Mouse (Mus musculus): ENCODE results near the gene Creg1.
"Not testable (repeated sequence)": the region's sequence is repeated elsewhere in the genome, so short reads cannot be mapped to it uniquely, and the experiment has no call there.

Gene Creg1

DNA sequence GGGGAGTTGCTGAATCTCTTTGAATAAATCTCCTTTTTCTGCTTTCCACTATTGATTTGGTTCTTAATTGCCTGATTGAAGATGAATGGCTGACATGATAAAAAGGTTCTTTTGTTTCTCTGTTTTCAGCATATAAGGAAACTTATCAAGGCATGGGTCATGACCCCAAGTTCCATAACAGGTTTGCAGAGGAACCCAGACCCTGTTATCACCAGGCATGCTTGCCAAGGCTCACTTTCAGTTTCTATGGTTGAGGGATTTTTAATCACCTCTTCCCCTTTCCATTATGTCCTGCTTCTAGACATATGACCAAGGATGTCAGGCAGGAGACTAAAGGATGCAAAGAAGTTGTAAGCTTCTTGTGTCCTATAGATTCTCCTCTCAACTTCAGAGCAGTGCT lies 12.4 kb upstream of the Creg1 start:
- no peak for DNase-seq (ENCODE audit: low spot score in 2 of 2)

GRCm38 (mm10) chr1:165751838-165752237 lies 11.7 kb upstream of the Creg1 start:
- no peak for DNase-seq (ENCODE audit: low spot score in 2 of 2)

- no peak for DNase-seq (ENCODE audit: low spot score in 2 of 2)
Observed at GRCm38 (mm10) chr1:165754205-165754604, 9.3 kb upstream of the Creg1 start.

DNA sequence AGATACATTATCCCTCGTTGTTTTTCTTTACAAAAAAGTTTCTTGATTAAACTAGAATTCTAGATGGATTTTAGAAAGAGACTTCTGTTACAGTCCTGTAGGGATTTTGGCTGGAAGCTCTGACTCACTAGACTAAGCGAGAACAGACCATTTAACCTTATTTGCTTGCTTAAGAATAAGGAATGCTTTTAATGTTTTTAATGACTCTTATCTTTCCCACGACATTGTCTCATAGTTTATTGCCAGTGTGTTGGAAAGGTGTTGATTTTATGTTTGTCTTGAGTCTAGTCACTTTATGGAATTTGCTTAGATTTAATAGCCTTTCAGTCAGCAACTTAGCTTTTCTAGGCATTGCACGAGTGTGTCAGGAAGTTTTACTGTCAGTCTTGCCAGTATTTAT lies 8.4 kb upstream of the Creg1 start:
- no peak for DNase-seq (ENCODE audit: low spot score in 2 of 2)

GRCm38 (mm10) chr1:165761522-165762305 lies 1.8 kb upstream of the Creg1 start:
- DNase-seq (ENCODE audit: low spot score in 2 of 2): no peak

DNA sequence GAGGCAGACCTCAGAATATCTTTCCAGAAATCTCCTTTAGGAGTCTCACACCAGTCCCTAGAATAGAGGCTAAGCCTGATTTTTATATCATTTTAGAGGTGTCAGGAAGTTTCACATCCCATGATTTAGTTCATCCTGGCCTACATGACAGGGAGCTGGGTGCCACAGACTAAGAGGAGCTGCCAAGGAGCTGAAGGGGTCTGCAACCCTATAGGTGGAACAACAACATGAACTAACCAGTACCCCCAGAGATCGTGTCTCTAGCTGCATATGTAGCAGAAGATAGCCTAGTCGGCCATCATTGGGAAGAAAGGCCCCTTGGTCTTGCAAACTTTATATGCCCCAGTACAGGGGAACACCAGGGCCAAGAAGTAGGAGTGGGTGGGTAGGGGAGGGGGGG lies 1.0 kb upstream of the Creg1 start:
- not testable (repeated sequence) for DNase-seq (ENCODE audit: low spot score in 2 of 2)

DNA sequence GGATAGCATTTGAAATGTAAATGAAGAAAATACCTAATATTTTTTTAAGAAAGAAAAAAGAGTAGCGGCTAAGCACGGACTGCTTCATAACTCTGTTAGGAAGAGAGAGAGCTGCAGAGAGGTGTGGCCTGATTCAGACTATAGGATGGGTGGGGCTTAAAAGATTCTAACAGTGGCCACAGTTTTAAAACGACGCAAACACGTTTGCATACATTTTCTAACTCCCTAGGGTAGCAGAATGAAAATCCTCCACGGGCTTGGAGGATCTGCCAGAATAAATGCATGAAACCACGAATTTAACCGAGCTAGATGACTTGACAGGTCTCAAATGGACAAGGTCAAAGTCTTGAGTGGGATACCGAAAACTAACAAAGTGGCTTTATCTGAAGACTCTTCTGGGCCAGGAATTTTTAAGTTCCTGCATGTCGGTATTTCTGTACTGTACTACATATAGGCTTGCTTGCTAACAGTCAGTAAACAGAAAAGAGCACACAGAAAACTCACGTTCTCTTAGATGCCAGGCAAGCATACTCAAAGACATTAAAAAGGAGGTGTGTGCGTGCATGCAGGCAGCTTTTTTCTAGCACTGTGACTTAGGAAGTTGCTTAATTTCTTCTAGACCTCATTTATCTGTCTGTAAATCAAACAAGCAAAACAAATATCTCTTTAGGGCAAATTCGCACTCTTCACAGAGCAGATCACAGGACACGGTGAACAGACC lies 472 bp upstream of the Creg1 start:
- DNase-seq (ENCODE audit: low spot score in 2 of 2): no peak

DNA sequence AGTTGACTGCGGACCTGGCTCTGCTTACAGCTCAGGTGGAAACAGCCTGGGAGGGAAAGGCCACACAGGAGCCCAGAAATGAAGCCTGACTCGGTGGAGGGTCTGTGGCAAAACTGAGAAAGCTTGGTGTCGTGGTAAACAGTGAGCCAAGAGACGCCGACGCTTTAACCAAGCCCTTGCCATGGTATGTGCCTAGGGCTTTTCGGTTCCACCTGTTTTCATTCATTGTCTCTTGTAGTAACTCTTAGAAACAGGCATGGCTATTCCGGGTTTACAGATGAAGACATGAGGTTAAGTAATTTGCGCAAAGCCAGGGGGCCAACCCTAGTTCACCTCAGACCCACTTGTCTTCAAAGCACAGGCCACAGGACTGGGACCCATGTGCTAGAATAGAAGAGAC lies 1.0 kb downstream of the Creg1 start:
- no peak for DNase-seq (ENCODE audit: low spot score in 2 of 2)

DNA sequence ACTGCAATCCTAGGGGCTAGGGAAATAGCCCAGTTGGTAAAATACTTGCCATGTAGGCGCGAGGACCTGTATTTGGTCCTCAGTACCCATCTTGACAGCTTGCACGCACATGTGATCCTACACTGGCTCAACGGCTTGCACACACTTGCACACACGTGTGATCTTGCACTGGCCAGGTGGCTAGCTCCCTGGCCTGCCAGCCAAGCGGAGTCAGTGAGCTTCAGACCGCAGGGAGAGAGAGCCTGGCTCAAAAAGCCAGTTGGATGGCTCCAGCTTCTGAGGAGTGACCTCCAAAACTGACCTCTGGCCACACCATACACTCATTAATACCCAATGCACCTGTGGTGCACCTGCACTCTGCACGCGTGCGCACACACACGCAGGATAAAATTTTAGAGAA lies 1.5 kb downstream of the Creg1 start:
- no peak for DNase-seq (ENCODE audit: low spot score in 2 of 2)

DNA sequence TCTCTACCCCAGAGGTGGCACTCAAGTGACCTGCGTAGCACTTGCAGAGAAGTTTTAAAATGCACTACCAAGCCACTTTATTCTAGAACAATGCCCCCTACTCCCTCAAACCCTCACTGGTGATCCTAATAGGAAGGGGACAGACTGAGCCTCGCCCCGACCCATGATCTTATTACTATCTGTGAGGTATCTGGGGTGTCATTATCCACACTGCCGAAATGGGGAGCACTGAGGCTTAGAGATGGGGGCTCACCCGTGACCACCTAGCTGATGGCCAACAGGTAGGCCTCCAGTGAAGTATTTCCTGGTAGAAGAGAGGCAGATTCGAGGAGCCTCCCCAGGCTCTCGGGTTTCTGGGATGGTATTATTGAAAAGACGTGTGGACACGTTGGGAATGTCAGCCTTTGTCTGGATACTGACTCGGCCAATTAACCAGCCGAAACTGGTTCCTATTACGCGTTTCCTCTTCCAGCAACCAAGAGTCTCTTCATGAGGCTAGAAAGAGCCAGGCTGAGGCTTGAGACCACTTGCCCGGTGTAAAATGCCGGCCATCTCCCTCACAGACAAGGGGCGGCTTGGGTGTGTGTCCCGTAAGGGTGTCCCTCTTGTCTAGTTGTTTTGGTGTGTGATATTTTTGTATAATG lies 2.2 kb downstream of the Creg1 start:
- DNase-seq (ENCODE audit: low spot score in 2 of 2): no peak

DNA sequence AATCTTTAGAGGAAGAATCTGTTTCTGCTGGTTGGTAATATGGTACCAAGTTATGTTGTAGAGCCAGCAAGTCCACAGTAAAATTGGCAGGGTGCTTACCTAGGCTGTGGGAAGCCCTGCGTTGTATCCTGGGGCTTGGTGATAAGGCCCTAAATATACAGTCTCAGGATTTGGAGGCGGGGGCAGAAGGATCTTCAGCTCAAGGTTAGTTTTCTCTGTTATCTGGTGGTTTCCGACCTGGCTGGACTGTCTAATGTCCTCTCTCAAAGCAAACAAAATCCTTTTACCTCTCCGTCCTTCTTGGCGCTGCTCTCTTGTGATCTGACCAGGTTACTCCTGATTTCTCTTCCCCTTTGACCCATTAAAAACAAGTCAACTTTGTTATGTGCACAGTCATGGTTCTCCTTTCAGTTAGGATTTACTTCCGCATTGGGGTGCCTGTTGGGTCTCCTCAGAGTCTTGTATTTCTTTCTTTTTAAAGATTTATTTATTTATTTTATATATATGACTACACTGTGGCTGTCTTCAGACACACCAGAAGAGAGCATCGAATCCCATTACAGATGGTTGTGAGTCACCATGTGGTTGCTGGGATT lies 2.8 kb downstream of the Creg1 start:
- DNase-seq (ENCODE audit: low spot score in 2 of 2): no peak

- no peak for DNase-seq (ENCODE audit: low spot score in 2 of 2)
Observed at GRCm38 (mm10) chr1:165768894-165769512, 5.5 kb downstream of the Creg1 start.

GRCm38 (mm10) chr1:165770181-165770759 lies 6.7 kb downstream of the Creg1 start:
- DNase-seq (ENCODE audit: low spot score in 2 of 2): no peak

DNA sequence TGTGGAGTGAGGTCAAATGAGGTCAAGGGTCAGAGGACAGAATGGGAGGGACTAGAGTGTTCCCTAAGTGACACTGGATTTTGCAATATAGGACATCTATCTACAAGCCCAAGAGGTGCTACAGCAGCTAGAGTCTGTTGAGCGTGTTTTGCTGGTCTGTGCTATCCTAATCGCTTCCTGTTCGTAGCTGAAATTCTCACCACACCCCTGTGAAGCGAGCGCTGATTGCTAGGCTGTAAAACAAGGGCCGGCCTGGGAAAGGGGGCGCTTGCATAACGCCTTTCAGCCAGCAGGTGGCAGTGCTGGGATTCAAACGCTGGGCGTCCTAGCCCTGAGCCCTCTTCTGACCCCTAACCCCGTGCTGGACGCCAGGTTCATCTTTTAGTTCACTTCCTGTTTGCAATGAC lies 7.9 kb downstream of the Creg1 start:
- DNase-seq (ENCODE audit: low spot score in 2 of 2): peak; percentile 37 to 60

- DNase-seq (ENCODE audit: low spot score in 2 of 2): no peak
Observed at GRCm38 (mm10) chr1:165771998-165772397, 8.5 kb downstream of the Creg1 start.

DNA sequence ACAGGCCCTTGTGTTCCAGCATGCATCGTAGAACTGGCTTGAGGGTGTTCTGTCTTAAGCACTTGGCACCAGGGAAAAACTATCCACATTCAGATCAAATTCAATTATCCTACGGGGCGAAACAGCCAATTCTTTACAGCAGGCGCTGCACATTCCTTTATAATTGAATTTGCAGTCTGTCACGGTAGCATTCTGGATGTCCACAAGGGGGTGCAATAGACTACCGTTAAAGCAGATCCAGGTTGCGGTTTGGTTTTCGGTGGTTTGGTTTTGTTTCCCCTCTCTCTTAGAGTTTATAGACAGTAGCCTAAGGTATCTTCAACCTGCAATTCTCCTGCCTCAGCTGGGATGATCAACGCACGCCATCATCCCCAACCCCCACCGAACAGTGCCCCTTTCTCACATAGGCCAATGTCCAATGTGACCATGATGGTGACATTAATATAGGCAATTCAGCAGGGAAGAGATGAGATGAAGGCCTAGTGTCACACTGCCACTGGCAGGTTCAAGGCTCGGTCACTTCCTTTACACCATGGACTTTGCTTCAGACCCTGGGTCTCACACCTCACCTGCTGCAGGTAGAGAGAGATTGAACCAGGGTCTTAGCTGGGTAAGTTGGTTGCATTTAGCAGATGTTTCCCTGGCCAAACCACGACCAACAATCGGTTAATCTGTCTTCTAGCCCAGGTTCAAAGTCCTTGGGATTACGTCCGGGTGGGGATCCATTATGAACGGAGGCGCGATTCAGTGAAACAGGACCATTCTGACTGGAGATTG lies 12.2 kb downstream of the Creg1 start:
- DNase-seq (ENCODE audit: low spot score in 2 of 2): peak in 1 of 2 experiments; percentile 23

- DNase-seq (ENCODE audit: low spot score in 2 of 2): no peak
Observed at GRCm38 (mm10) chr1:165779954-165780585, 16.5 kb downstream of the Creg1 start.

DNA sequence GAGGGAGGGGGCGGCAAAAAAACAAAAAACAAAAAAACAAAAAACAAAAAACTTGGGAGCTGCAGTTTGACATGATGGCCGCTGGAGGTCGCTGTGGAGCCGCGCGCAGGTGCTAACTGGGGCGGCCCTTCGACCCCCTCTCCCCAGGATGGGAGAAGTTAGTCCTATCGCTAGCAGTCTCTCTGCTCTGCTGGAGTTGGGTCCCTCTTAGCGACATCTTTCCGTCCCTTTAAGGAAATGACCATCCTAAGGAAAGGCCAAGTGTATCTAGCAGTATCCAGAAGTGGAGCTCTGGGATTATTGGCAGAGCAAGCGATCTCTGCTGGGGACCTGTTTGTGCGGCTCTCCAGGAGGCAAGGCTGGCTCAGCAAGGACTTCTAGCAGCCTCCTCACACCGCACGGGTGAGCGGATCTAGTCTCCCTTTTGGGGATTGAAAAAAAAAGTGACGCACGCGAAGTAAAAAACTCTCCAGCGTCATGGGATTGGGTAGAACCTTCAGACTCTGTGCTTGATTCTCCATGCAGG lies 17.1 kb downstream of the Creg1 start:
- peak in 1 of 2 experiments; percentile 20 for DNase-seq (ENCODE audit: low spot score in 2 of 2)

DNA sequence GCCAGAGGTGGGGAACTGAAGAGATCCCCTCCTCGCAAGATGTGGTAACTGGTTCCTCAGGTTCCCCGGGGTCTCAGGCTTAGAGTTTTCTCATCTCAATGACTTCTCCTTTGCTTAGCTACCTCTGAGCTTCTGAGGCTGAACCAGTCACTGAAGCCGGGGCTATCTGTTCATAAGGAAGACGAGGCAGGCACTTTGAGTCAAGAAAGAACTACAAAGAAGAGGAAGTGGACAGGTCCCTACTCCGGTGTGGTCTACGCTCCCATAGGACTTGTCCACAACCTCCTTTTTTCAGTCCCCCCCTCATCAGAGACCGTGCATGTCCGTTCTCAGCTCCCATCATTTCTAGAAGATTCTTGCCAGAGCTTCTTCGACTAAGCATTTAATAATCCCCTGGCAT lies 17.9 kb downstream of the Creg1 start:
- no peak for DNase-seq (ENCODE audit: low spot score in 2 of 2)

DNA sequence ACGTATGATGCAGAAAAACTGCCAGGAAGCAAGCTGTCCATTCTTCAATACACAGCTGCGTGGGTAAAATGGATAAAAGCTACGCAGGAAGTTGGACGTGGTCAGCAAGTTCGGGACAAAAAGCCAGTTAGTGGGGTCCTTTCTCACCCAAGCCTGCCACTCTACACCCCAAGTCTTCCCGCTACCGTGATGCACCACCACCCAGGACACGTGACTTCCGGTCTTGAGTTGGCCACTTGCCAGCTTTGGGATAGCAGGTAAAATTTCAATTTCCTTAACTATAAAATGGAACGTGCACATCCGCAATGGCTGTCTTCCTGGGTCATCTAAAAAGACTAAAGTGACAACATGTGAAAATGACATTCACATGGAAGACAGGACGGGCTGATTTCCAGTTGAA lies 18.4 kb downstream of the Creg1 start:
- no peak for DNase-seq (ENCODE audit: low spot score in 2 of 2)
